Mouse (Mus musculus): ENCODE results near the gene Ldha.
"Not testable (repeated sequence)": the region's sequence is repeated elsewhere in the genome, so short reads cannot be mapped to it uniquely, and the experiment has no call there.

Gene Ldha

GRCm38 (mm10) chr7:46880992-46881391 is 39.7 kb downstream of the Ldha start:
- in situ Hi-C loops (cut with MseI, MboI) = no loop called here

GRCm38 (mm10) chr7:46881941-46882340 is 40.7 kb downstream of the Ldha start:
- in situ Hi-C loops (cut with MseI, MboI) = not testable (repeated sequence)

- in situ Hi-C loops (cut with MseI, MboI) = no loop called here
These were observed 42.0 kb downstream of the Ldha start for GRCm38 (mm10) chr7:46883304-46883703.

- in situ Hi-C loops (cut with MseI, MboI) = no loop called here
These were observed 54.2 kb downstream of the Ldha start for GRCm38 (mm10) chr7:46895511-46895910.

- in situ Hi-C loops (cut with MseI, MboI) = no loop called here
These were observed 58.1 kb downstream of the Ldha start for GRCm38 (mm10) chr7:46899343-46899742.
